Mouse (Mus musculus): ENCODE measurements around the gene Slc1a7. TPM values are rescaled to one million over a fixed set of nuclear protein-coding genes. Genes with fewer than 3 reads are reported as not detected.

Slc1a7 gene
- polyA plus RNA-seq, 1 experiment from 2014 or later: not detected

DNA sequence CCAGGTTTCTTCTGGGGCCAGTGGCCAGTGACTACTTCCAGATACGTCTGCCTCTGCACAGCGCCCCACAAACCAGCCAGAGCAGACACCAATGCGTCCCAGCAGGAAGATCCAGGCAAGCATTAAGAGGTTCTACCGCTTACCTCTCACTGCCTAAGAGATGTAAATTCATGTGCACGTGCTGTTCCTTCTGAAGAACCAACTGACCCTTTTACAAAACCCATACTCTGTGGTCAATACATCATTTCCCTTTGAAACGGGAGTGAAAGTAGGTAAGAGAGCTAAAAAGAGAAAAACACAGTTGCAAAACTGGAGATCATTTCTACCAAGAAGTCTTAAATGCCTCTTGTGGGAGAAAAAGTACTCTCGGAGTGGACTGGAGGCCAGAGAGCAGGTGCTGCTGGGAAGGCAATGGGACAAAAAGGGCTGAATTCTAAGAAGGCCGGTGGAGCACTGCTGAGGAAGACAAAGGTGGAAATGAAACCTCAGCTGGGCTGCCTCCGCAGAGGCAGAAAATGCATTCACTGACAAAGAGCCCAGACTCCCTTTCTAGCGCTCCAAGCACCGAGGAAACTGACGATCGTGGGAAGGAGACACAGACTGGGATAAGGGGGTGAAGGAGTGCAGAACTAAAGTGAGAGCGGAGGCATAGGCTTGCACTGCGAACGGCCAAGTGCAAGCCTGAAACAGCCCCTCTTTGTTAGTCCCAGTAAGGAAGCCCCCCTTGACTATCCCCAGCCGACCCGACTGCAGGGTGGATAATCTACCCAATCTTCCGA, 91.7 kb downstream of the Slc1a7 start:
- Histone ChIP-seq H3K9ac (ENCODE audit: low read depth, low read length) (no peak overlapping the region), H3K36me3 (ENCODE audit: control insufficient read depth, insufficient read depth, low read length) (peaks cover 26% of the 10 kb centered on the region), H3K27ac (ENCODE audit: low read depth, low read length) (no peak overlapping the region), H3K4me2 (no peak overlapping the region), H3K4me3 (ENCODE audit: low read depth, low read length) (no peak overlapping the region), H3K9me3 (ENCODE audit: control insufficient read depth, low read length) (no peaks in the 10 kb centered on the region), H3K27me3 (replicated peaks; ENCODE audit: control insufficient read depth, insufficient read depth, low read length) (no peaks in the 10 kb centered on the region), H3K4me1 (replicated peaks; ENCODE audit: control insufficient read depth, insufficient read depth, low read length) (no peaks in the 10 kb centered on the region)
- DNase-seq (ENCODE audit: low spot score): no peak
- ATAC-seq (replicated peaks; ENCODE audit: low FRiP score): no peak
- WGBS: 84% methylated on average over 19 of the region's 19 CpGs

DNA sequence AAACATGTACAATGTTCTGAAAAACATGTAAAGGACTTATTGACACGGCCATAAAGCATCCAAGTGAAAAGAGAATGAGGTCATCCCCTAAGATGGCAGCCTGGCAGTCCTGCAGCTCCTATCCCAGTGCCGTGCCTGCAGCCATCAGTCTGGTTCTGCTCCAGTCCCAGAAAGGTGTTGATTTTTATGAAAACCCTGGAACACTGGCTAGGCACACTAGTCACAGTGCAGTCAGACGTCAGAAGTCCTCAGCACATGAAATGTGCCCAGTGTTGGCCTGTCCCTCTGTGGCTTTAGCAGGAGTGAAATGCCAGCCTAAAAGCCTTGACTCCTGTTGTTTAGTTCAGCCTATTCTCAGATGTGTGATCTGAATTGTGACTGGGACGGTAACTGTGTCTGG, 92.6 kb downstream of the Slc1a7 start:
- Histone ChIP-seq H3K4me2 (no peak overlapping the region), H3K27me3 (replicated peaks; ENCODE audit: control insufficient read depth, insufficient read depth, low read length) (no peaks in the 10 kb centered on the region), H3K4me1 (replicated peaks; ENCODE audit: control insufficient read depth, insufficient read depth, low read length) (no peaks in the 10 kb centered on the region), H3K9ac (ENCODE audit: low read depth, low read length) (no peak overlapping the region), H3K9me3 (ENCODE audit: control insufficient read depth, low read length) (no peaks in the 10 kb centered on the region), H3K4me3 (ENCODE audit: low read depth, low read length) (no peak overlapping the region), H3K36me3 (ENCODE audit: control insufficient read depth, insufficient read depth, low read length) (peaks cover 22% of the 10 kb centered on the region), H3K27ac (ENCODE audit: low read depth, low read length) (no peak overlapping the region)
- no peak for DNase-seq (ENCODE audit: low spot score)
- WGBS: 86% methylated on average over 4 of the region's 4 CpGs
- no peak for ATAC-seq (replicated peaks; ENCODE audit: low FRiP score)

DNA sequence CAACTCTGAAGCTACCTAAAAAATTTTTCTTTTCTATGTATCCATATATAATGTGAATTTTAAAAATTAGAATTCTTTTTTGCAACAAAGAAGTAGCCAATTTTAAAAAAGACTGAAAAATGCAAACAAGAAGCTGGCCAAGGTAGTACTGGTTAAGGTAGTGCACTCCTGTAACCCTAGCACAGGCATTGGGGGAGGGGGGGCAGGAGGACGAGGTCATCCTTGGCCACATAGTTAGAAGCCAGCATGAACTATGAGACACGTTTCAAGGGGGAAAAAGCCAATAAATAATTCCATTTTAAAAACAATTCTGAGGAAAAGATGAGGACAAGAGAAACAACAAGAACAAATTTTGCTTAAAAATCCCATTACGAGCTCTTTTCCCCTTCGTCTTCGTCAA, 94.4 kb downstream of the Slc1a7 start:
- Histone ChIP-seq H3K9me3 (ENCODE audit: control insufficient read depth, low read length) (no peaks in the 10 kb centered on the region), H3K4me2 (no peak overlapping the region), H3K27me3 (replicated peaks; ENCODE audit: control insufficient read depth, insufficient read depth, low read length) (no peaks in the 10 kb centered on the region), H3K36me3 (ENCODE audit: control insufficient read depth, insufficient read depth, low read length) (peaks cover 26% of the 10 kb centered on the region), H3K4me3 (ENCODE audit: low read depth, low read length) (no peak overlapping the region), H3K27ac (ENCODE audit: low read depth, low read length) (no peak overlapping the region), H3K9ac (ENCODE audit: low read depth, low read length) (no peak overlapping the region), H3K4me1 (replicated peaks; ENCODE audit: control insufficient read depth, insufficient read depth, low read length) (peaks cover 4% of the 10 kb centered on the region; the same call in 1 of the 2 replicates)
- ATAC-seq (replicated peaks; ENCODE audit: low FRiP score) (no peak), DNase-seq (ENCODE audit: low spot score) (no peak)
- WGBS: 90% methylated on average over 5 of the region's 5 CpGs

Other genes with a start within 250 kb of the Slc1a7 start
- 5.3 and 5.9 TPM in 2 replicates for gene Lrp8, start 166.1 kb upstream of the Slc1a7 start, polyA plus RNA-seq (2014; fragmentation: Nextera tagmentation; extraction: Ambion mirVana)
- 215 and 224 TPM in 2 replicates for gene Magoh, start 88.6 kb upstream of the Slc1a7 start, polyA plus RNA-seq (2014; fragmentation: Nextera tagmentation; extraction: Ambion mirVana)
- 89.2 and 90.7 TPM in 2 replicates for gene 0610037L13Rik, start 78.5 kb upstream of the Slc1a7 start, polyA plus RNA-seq (2014; fragmentation: Nextera tagmentation; extraction: Ambion mirVana)
- 52.8 and 63.7 TPM in 2 replicates for gene Cpt2, start 44.7 kb upstream of the Slc1a7 start, polyA plus RNA-seq (2014; fragmentation: Nextera tagmentation; extraction: Ambion mirVana)
- gene Podn, start 128.1 kb downstream of the Slc1a7 start, polyA plus RNA-seq (2014; fragmentation: Nextera tagmentation; extraction: Ambion mirVana): 0.40 and 0.92 TPM in 2 replicates
- gene Scp2, start 176.7 kb downstream of the Slc1a7 start, polyA plus RNA-seq (2014; fragmentation: Nextera tagmentation; extraction: Ambion mirVana): 231 and 232 TPM in 2 replicates
- 17.6 and 20.4 TPM in 2 replicates for gene Echdc2, start 197.1 kb downstream of the Slc1a7 start, polyA plus RNA-seq (2014; fragmentation: Nextera tagmentation; extraction: Ambion mirVana)
- 0.18 and 0.23 TPM in 2 replicates for gene Zyg11a, start 249.7 kb downstream of the Slc1a7 start, polyA plus RNA-seq (2014; fragmentation: Nextera tagmentation; extraction: Ambion mirVana)